Mouse (Mus musculus): ENCODE data around the gene Map2k7. TPM values are rescaled to one million over a fixed set of nuclear protein-coding genes. Genes with fewer than 3 reads are reported as not detected.

Map2k7 gene
- polyA plus RNA-seq, 1 experiment, result 37.0 TPM

- TF ChIP-seq POLR2A (IDR thresholded peaks at IDR 0.05; ENCODE audit: low read depth, low read length), result no peak
- TF ChIP-seq CTCF (IDR thresholded peaks at IDR 0.05; ENCODE audit: borderline replicate concordance, insufficient read depth, low read length), result no peak
- Histone ChIP-seq H3K27ac (ENCODE audit: insufficient read depth, low read length) (no peak overlapping the region), H3K4me1 (ENCODE audit: control insufficient read depth, insufficient read depth, low read length) (no peaks in the 10 kb centered on the region), H3K4me3 (ENCODE audit: insufficient read depth, low read length) (no peak overlapping the region)
These were observed 31.6 kb upstream of the Map2k7 start for GRCm38 (mm10) chr8:4207016-4207350.

DNA sequence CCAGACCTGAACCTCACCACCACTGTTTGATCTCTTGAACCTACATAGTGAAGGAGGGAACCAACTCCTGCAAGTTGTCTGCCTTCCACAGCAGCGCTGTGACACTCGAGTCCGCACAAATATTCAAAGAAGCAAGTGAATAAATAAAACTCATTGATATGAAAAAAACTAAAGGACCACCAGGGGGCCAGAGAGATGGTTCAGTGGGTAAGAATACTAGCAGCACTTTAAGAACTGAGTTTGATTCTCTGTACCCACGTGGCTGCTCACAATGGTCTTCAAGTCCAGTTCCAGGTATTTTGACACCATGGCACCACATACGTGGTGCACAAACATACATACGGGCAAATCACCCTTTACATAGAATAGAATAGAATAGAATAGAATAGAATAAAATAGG is 27.4 kb upstream of the Map2k7 start:
- H3K4me1 ChIP-seq (ENCODE audit: control insufficient read depth, insufficient read depth, low read length), result no peaks in the 10 kb centered on the region
- no peak for TF ChIP-seq CTCF (IDR thresholded peaks at IDR 0.05; ENCODE audit: borderline replicate concordance, insufficient read depth, low read length)
- no peak for TF ChIP-seq POLR2A (IDR thresholded peaks at IDR 0.05; ENCODE audit: low read depth, low read length)
- no peak overlapping the region for H3K4me3 ChIP-seq (ENCODE audit: insufficient read depth, low read length)
- H3K27ac ChIP-seq (ENCODE audit: insufficient read depth, low read length), result no peak overlapping the region

- no peak for TF ChIP-seq POLR2A (IDR thresholded peaks at IDR 0.05; ENCODE audit: low read depth, low read length)
- TF ChIP-seq CTCF (IDR thresholded peaks at IDR 0.05; ENCODE audit: borderline replicate concordance, insufficient read depth, low read length), result no peak
These were observed 25.7 kb upstream of the Map2k7 start for GRCm38 (mm10) chr8:4212809-4213209.

DNA sequence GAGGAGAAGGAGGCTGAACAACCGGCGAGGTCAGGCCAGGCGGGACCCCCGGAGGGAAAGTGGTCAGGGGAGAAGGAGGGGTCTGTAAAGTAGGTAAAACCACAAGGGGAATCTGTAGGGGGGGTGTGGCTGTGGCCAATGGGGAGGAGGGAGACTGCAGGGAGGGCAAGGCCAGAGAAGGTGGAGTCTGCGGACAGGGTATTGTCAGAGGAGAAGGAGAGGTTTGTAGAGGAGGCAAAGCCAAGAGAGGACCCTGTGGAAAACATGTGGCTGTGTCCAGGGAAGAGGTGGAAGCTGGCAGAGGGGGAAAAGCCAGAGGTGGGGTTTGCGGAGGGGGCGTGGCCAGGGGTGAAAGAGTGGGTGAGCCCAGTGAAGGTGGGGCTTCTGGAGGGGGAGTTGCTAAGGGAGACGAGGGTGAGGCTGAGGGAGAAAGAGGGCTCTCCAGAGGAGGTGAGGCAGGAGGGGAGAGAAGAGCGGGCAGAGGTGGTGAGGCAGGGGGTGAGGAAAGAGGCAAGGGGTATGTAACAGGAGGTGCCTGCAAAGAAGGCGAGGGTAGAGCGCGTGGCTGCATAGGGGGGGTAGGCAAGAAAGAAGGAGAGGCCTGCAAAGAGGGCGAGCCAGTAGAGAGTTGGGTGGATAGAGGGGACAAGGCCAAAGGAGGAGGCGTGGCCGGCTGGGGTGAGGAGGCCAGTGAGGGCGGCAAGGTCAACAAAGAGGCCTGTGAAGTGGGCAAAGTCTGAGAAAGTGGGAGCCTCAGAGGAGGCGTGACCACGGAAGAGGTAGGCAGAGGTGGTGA is 25.1 kb upstream of the Map2k7 start:
- no peaks in the 10 kb centered on the region for H3K4me1 ChIP-seq (ENCODE audit: control insufficient read depth, insufficient read depth, low read length)
- no peak overlapping the region for H3K4me3 ChIP-seq (ENCODE audit: insufficient read depth, low read length)
- TF ChIP-seq CTCF (IDR thresholded peaks at IDR 0.05; ENCODE audit: borderline replicate concordance, insufficient read depth, low read length) (no peak), POLR2A (IDR thresholded peaks at IDR 0.05; ENCODE audit: low read depth, low read length) (no peak)
- H3K27ac ChIP-seq (ENCODE audit: insufficient read depth, low read length), result no peak overlapping the region

More at GRCm38 (mm10) chr8:4212809-4213209, 25.7 kb upstream of the Map2k7 start:
- no peak overlapping the region; the same call in 1 of the 2 replicates for H3K4me3 ChIP-seq (ENCODE audit: insufficient read depth, low read length)
- no peak overlapping the region for H3K27ac ChIP-seq (ENCODE audit: insufficient read depth, low read length)
- H3K4me1 ChIP-seq (ENCODE audit: control insufficient read depth, insufficient read depth, low read length), result no peaks in the 10 kb centered on the region

DNA sequence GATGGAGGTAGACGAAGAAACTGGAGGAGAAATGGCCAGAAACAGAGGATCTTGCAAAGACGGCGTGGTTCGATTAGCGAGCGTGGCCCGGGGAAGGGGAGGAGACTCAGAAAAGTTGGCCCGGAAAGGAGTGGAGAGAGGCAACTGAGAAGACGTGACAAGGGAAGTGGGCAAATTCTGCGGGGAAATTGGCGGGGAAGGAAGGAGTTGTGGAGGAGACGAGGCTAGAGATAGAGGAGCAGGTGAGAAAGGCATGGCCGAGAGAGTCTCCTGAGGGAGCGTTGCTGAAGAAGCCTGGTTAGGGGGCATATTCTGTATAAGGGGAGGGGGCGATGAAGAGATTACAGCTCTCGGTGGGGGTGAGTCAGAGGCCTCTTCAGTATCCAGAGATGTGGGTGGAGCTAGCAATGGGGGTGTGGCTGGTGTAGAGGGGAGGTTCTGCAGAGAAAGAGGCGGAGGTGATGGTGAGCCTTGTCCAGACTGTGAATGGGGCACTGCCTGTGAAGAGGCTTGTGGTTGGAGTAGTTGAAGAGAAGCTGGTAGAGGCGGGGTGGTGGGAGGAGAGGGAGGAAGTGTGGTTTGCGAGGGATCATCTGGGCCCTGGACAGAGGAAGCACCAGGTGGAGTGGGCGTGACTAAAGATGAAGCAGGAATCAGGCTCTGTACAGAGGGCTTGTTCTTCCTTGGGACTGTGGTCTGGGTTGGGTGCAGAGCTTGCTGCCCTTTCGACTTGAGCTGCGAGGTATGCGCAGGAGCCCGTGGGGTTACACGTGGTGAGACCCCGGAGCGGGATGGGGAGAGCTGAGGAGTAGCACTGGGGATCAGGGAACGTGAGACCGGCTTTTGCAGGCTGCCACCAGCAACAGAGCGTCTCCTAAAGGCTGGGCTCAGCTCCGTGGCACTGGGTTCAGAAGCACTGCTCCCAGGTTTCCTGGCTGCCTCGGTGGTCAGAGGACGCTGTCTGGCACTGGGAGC is 24.2 kb upstream of the Map2k7 start:
- H3K4me1 ChIP-seq (ENCODE audit: control insufficient read depth, insufficient read depth, low read length), result no peaks in the 10 kb centered on the region
- TF ChIP-seq CTCF (IDR thresholded peaks at IDR 0.05; ENCODE audit: borderline replicate concordance, insufficient read depth, low read length) (no peak), POLR2A (IDR thresholded peaks at IDR 0.05; ENCODE audit: low read depth, low read length) (no peak)
- no peak overlapping the region for H3K27ac ChIP-seq (ENCODE audit: insufficient read depth, low read length)
- no peak overlapping the region for H3K4me3 ChIP-seq (ENCODE audit: insufficient read depth, low read length)

GRCm38 (mm10) chr8:4216296-4216695 is 22.2 kb upstream of the Map2k7 start:
- no peaks in the 10 kb centered on the region for H3K4me1 ChIP-seq (ENCODE audit: control insufficient read depth, insufficient read depth, low read length)
- TF ChIP-seq CTCF (IDR thresholded peaks at IDR 0.05; ENCODE audit: borderline replicate concordance, insufficient read depth, low read length) (no peak), POLR2A (IDR thresholded peaks at IDR 0.05; ENCODE audit: low read depth, low read length) (no peak)
- H3K27ac ChIP-seq (ENCODE audit: insufficient read depth, low read length), result no peak overlapping the region
- H3K4me3 ChIP-seq (ENCODE audit: insufficient read depth, low read length), result no peak overlapping the region

- H3K4me1 ChIP-seq (ENCODE audit: control insufficient read depth, insufficient read depth, low read length), result no peaks in the 10 kb centered on the region
- H3K27ac ChIP-seq (ENCODE audit: insufficient read depth, low read length), result no peak within 1 kb of the TSS
- H3K4me3 ChIP-seq (ENCODE audit: insufficient read depth, low read length), result peak within 1 kb of the TSS; percentile 6; the same call in 1 of the 2 replicates
- TF ChIP-seq CTCF (IDR thresholded peaks at IDR 0.05; ENCODE audit: borderline replicate concordance, insufficient read depth, low read length), result no peak
- no peak for TF ChIP-seq POLR2A (IDR thresholded peaks at IDR 0.05; ENCODE audit: low read depth, low read length)
These were observed 21.5 kb upstream of the Map2k7 start, which contains the start of gene Prr36 for GRCm38 (mm10) chr8:4216791-4217621. Gene Prr36 (minus strand): TSS chr8:4217459.

DNA sequence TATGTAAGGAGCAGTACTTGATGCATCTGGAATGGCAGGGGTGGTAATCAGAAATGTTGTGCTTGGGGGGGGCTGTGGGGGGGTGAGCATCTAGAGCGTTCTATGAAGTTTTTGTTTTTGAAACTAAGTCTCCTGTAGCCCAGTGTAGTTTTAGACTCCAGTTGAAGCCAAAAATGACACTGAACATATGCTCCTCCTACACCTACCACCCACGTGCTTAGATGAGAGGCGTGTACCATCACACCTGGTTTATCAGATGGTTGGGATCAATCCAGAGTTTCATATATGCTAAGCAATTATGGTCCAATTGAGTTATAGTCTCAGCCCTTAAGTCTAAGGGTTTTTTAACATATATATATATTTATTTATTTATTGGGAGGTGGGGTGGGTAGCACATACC is 18.9 kb upstream of the Map2k7 start:
- Histone ChIP-seq H3K4me3 (ENCODE audit: insufficient read depth, low read length) (no peak overlapping the region), H3K4me1 (ENCODE audit: control insufficient read depth, insufficient read depth, low read length) (no peaks in the 10 kb centered on the region), H3K27ac (ENCODE audit: insufficient read depth, low read length) (no peak overlapping the region)
- TF ChIP-seq POLR2A (IDR thresholded peaks at IDR 0.05; ENCODE audit: low read depth, low read length) (no peak), CTCF (IDR thresholded peaks at IDR 0.05; ENCODE audit: borderline replicate concordance, insufficient read depth, low read length) (no peak)

- Histone ChIP-seq H3K27ac (ENCODE audit: insufficient read depth, low read length) (no peak overlapping the region), H3K4me1 (ENCODE audit: control insufficient read depth, insufficient read depth, low read length) (no peaks in the 10 kb centered on the region), H3K4me3 (ENCODE audit: insufficient read depth, low read length) (no peak overlapping the region)
- no peak for TF ChIP-seq CTCF (IDR thresholded peaks at IDR 0.05; ENCODE audit: borderline replicate concordance, insufficient read depth, low read length)
- TF ChIP-seq POLR2A (IDR thresholded peaks at IDR 0.05; ENCODE audit: low read depth, low read length), result no peak
These were observed 16.5 kb upstream of the Map2k7 start for GRCm38 (mm10) chr8:4222059-4222458.

Measured in embryonic fibroblast, embryonic 13.5 days (primary cell).